Mouse (Mus musculus): ENCODE results near the gene Ndufb10.

- no peak for TF ChIP-seq GATA1 (IDR thresholded peaks at IDR 0.05; ENCODE audit: borderline replicate concordance, low read length)
- TF ChIP-seq FLI1 (IDR thresholded peaks at IDR 0.05; ENCODE audit: low read length) = no peak
Measured at GRCm38 (mm10) chr17:24717943-24718342, 6.3 kb downstream of the Ndufb10 start, which contains the start of the genes Rnf151 and Rps2.
